Mouse (Mus musculus): ENCODE measurements around the gene Zfp668.
A peak's percentile ranks its signal among the peaks of the same experiment; 100 is the strongest.
"Not testable (repeated sequence)": the region's sequence is repeated elsewhere in the genome, so short reads cannot be mapped to it uniquely, and the experiment has no call there.

Gene Zfp668

DNA sequence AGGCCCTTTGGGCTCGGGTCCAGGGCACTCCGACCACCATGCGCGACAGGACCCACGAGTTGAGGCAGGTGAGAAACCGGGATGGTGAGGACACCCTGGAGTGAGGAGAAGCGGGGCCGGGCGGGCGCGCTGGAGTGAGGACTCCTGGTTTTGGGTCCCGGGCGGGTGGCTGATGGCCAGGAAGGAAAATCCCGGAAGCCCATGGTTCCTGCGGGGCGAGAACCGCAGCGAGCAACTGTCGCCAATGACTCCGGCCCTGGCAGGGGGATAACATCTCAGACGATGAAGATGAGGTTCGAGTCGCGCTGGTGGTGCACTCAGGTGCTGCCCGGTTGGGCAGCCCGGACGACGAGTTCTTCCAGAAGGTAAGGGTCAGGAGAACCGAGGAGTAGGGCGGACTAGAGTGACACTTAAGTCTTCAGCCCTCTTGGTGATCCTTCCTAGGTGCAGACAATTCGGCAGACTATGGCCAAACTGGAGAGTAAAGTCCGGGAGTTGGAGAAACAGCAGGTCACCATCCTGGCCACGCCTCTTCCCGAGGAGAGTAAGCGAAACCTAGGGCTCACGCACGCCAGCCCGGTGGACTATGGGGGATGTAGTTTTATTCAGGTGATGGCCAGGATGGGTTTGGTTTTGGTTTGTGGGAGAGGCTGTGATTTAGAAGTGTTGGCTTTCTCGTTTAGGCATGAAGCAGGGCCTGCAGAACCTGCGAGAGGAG is 34.5 kb downstream of the Zfp668 start:
- DNase-seq (ENCODE audit: low spot score in 2 of 2): peak; percentile 80 to 84

DNA sequence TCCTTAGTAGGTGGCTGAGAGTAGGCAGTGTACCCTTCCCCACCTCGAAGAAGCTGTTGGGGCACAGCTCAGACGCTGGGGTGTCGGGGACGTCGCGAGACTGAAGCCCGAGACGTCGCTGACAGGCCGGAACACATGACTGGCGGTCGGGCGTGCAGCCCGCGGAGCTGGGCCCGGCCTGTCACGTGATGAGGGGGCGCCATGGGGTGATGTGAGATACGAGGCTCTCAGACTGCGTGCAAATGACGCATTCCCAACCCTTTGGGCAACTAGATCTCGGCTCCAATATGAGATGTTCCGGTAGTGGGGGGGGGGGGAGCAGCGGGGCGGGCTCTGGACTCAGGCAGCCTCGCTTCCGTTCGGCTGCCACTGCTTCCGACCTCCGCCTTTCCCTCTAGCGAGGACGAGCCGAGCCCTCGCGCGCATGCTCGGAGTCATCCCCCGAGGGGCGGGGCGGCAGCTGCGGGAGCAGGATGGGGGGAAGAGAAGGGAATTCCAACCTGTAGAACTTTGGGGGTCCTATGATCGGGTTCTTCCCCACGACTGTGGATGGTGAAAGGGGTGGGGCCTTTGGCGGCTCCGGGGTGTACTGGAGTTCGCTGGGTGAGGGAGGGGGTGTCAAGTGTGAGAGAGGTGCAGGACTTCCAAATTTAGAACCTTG is 35.2 kb downstream of the Zfp668 start:
- peak; percentile 86 to 93 for DNase-seq (ENCODE audit: low spot score in 2 of 2)

DNA sequence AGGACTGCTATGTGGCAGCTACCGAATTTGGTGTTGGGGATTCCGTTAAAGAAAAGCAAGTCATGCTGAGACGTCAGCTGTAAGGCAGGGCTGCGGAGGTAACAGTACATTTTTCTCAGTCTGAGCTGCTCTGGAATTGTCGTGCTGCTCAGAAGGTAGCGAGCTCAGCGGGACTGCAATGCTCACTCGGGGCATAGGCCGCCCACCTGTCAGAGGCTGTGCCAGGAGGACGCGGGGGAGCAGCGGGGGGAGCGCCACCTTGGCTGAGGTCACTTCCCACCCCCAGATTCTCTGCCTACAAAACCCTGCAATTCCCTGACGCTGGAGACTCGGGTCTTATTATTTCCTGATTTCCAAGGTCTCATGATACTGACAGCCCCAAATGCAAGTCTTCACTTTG is 35.7 kb downstream of the Zfp668 start:
- DNase-seq (ENCODE audit: low spot score in 2 of 2): peak; percentile 18 to 38

DNA sequence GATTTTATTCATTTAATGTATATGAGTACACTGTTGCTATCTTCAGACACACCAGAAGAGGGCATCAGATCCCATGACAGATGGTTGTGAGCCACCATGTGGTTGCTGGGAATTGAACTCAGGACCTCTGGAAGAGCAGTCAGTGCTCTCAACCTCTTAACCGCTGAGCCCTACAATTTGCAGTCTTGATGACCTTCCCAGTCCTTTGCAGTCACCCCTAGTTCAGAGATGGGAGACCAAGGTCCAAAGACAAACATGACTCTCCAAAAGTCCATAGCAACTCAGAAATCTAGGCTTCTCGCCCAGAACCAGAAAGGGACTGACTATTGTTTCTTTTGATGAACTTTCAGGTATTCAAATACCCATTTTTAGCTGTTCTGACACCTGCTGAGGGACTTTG is 36.6 kb downstream of the Zfp668 start:
- DNase-seq (ENCODE audit: low spot score in 2 of 2): not testable (repeated sequence)

DNA sequence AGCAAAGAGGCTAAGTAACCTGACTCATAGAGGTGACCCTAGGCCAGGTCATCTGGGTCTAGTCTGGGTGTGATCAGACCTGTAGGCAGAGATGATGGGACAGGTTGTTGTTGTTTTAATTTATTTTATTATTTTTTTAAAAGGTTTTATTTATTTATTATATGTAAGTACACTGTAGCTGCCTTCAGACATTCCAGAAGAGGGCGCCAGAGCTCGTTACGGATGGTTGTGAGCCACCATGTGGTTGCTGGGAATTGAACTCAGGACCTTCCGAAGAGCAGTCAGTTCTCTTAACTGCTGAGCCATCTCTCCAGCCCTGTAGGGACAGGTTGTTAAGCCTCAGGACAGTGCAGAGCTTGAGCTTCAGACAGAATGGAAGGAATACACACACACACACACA is 38.8 kb downstream of the Zfp668 start:
- not testable (repeated sequence) for DNase-seq (ENCODE audit: low spot score in 2 of 2)

DNA sequence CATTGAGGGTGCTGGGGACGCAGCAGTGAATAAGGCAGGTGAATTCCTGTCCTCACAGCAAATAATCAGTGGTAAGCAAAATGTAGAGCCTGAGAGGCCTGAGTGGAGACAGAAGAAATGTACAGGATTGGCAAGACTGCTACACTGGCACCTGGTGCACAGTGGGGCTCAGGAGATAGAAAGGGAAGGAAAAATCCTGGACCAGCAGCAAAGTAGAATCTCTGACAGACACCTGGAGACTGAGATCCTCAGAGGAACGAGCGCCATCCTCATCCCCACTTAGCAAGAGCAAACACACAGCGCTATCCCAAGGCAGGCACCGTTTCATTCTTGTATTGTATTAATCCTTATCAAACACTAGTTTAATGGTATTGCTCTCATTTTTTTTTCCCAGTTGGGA is 39.2 kb downstream of the Zfp668 start:
- DNase-seq (ENCODE audit: low spot score in 2 of 2): no peak

DNA sequence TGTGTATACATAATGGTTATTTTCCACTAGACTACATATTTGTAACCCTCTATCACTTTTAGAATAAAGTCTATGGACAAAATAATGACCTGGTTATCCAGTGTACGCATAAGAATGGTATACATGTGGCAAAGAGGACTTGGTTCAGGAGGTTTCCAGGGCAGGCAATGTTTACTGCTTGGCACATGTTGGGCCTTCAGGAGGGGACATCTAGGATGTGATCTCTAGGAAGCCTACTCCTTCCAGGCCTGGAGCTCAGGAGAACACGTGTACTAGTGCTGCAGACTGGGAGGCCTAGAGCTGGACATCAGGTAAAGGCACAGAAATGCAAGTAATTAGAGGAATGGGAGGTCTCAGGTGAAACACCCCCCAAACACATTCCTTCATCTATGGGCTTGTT is 41.1 kb downstream of the Zfp668 start:
- no peak for DNase-seq (ENCODE audit: low spot score in 2 of 2)

DNA sequence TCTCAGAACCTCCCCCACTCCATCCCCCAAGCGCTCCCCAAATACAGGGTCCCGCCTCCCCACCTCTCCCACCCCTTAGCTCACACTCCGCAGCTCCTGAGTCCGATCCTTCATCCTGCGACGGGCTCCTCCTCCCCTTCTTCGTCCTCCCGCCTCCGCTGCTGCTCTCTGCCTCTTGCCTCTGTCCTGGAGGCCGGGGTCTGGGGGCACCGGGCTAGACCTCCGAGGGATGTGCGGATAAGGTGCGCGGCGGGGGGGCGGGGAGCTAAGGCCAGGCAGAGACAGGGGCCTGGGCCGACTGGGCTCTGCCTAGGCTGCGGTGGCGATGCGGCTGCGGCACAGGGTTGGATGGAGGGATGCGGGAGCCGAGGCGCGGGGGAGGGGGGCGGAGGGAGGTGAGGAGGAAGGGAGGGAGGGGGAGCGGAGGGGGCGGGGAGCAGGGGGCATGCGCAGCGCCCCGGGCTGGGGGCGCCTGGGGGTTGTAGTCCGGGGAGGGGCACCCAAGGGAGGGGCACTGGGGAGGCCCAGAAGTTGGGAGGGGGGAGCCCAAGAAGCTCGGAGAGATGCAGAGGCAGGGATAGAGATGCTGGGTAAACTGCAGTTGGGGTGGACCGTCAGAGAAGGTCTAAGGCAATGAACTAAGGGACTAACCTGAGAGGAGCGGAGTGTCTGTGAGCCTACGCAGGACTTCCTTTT is 52.3 kb downstream of the Zfp668 start, which contains the start of the genes Stx4a and Stx1b:
TSS of gene Stx4a (plus strand) at position 119 of the 696 bp plus-strand sequence.
TSS of gene Stx1b (minus strand) at position 374 of the 696 bp plus-strand sequence.
- DNase-seq (ENCODE audit: low spot score in 2 of 2): no peak

DNA sequence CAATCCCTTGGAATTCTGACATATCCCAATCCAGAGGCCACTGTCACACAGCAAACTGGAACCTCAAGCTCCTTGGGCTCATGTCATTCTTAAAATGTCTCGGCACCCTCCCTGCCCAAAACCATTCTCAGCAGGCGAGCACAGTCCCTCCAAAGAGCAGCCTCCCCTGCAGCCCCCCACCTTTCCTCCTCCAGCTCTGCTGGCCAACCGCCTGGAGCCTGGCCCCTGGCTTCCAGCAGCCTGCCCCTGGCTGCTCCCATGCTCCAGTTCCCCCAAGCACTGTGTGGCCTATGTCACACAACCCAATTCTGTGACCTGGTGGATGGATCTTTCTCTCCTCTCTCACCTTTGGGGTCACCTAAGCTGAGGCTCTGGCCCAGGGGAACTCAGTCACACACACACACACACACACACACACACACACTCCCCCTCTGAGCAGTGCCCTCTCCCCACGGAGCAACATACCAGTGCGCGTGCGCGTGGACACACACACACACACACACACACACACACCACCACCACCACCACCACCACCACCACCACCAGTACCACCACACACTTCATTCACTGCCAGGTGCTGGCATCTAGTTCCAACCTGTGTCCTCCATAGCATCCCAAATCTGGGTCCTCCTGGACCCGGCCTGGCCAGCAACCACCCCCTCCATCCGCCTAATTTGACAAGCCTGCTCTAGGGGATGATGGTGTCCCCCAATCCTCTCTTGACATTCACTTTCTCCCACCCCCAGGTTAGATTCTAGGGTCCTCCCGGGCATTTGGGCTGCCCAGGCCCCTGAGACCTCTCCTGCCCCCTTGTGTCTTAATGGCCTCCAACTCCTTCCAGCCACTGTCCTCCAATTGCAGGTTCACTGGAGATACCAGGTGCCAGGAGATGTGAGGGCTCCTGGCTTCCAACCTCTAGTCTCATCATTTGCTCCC is 53.1 kb downstream of the Zfp668 start:
- DNase-seq (ENCODE audit: low spot score in 2 of 2): no peak

DNA sequence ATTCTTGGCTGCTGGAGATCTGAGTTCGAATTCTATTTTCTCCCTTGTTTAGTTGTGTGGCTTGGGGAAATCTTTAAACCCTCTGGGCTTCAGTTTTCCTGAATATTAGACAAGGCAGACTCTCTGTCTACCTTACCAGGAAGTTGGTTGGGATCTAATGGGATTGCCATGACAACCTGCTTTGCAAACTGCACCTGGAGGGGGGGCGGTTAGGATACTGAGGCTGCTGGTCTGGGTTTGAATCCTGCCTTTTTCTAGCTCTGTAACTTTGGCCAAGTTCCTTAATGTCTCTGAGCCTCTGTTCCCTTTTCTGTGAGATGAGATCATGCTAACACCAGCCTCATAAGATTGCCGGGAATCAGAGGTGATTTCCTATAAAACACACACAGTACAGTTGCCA is 54.1 kb downstream of the Zfp668 start:
- DNase-seq (ENCODE audit: low spot score in 2 of 2): no peak

DNA sequence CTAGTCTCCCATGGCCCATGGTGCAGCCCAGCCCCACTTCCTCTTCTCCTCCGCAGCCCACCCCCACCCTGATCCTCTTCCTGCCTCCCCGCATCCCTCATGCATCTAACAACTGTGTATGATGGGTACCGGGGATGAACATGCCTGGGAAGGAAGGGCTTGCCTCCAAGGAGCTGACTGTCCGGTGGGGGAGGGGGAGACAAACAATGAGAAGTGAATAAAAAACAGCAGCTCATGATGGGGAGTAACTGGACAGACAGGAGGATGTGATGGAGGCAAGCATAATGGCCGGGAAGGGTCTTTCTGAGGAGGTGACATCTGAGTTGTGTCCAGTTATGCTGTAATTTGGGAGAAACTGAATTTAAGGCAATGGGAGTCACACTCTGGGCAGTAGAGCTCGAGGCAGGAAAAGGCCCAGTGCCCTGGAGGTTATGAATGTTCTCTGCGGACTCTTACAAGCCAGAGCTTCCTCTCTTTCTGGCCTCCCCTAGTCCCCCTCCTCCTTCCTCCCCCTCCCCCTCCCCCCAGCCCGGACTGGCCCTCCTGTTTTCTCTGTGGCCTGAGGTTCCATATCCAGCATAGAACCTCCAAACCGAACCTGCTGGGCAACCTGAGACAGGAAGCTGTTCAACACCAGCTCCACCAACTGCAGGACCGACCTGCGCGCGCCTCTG is 55.7 kb downstream of the Zfp668 start:
- DNase-seq (ENCODE audit: low spot score in 2 of 2): no peak

DNA sequence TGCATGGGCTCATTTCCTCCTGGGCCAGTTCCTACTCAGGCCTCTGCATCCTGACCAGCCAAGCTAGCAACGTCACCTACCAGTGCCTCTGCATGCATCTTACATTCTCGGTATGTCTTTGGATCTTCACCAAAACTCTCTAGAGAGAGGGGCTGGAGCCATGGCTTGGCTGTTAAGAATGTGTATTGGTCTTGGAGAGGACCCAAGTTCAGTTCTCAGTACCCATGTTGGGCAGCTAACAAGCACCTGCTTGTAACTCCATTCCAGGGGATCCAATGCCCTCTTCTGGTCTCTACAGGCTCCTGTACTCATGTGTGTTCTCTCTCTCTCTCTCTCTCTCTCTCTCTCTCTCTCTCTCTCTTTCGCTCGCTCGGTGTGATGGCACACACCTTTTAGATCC is 58.9 kb downstream of the Zfp668 start:
- no peak for DNase-seq (ENCODE audit: low spot score in 2 of 2)

DNA sequence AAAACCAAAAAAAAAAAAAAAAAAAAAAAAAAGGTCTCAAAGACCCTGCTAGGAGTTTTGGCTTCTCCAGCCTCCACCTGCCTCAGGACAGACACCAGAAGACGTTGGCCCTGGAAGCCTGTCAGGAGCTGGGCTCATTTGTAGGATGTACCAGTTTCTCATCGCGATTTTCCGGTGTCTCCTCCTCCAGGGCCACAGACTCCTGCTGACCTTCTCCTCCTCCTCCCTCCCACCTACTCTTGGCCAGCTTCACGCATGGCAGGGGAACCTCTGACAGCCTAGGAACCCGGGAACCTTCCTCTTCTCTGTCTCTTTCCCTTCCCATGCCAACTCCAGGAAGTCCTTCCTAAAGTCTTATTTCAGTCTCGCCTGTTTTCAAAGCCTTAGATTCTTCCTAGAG is 59.6 kb downstream of the Zfp668 start:
- no peak for DNase-seq (ENCODE audit: low spot score in 2 of 2)

DNA sequence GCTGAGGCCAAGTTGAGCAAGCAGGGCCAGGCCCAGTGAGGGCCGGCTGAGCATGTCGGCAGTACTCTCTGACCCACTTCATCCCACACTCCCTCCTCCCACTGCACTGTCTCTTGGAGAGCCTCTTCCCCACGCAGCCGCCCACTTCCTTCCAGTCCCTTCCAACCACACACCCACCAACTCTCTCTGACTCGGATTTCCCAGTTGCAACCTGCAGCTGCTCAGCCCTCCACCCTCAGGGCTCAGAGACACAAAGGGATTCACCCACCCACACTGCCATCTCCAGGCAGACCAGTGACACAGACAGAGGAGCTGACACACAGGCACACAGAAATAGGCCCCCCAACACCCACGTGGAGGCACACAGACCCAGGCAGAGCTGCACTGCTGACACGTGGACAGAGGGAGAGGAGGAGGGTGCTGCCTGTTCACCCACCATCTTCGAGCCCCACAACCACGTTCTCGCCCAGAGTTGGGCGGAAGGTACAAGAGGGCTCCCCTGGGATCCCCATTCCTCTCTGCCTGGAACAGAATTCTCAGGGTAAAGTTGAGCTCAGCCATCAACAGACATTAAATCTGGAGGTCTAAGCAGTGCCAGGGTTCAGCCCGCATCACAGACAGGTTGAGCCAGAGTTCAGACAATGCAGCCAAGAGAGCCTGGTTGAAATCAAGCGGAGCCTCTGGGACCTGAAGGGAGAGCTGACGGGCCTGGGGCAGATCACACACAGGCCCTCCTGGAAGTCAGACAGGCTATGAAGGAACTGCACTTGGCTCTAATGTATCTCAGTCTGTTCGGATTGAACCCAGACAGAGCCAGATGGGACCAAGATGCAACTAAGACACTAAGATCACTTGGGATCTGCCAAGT is 60.4 kb downstream of the Zfp668 start:
- peak; percentile 25 to 73 for DNase-seq (ENCODE audit: low spot score in 2 of 2)

DNA sequence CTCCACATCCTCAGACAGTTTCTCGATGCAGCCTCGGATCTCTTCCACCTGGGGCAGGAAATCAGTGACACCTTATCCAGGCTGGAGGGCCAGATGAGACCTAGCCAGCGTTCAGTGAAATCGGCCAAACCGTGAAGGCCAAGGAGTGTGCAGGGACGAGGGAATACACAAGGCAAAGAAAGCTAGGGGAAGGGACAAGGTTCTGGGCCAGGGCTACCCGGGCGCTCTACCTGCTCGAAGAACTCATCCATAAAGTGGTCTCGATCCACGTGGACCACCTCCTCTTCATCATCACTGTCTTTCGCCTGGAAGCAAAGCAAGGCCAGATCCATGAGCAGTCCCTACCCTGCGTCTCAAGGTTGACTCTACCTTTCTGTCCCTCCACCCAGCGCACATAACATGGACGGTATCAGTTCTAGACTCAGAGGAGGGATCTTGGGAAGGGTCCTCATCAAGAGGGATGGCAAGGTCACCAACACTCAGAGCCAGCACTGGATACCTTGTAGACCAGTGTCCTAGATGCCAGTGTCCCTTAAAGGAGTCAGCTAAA is 61.4 kb downstream of the Zfp668 start:
- DNase-seq (ENCODE audit: low spot score in 2 of 2): no peak

DNA sequence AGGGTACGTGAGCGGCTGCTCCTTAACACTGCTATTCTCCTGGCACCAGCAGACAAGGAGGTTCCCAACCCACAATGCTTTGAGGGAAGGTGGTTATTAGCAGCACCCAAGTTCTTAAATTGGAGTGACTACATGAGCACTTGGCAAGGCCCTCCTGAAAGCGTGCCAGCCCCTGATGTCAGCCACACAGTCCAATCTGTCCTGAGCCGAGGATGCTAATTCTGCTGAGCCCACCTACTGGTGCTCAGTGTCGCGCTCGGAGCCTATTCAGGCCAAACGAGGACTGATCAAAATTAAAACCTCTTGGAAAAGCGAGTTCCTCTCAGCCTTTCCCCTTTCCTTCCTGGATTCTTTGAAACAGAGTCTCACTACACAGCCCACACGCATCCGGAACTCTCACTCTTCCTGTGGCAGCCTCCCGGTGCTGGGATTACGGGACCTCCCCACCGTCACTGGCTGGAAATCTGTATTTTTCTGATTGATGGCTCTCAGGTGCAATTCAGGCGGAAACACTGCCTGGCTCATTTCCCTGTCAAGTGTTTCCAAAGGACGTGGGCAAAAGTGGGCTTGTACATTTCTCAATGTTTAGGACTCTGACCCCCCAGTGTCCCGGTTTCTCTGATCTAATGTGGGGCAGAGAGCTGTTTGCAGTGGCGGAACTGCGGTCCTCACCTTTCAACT is 62.2 kb downstream of the Zfp668 start:
- peak in 1 of 2 experiments; percentile 83 for DNase-seq (ENCODE audit: low spot score in 2 of 2)

DNA sequence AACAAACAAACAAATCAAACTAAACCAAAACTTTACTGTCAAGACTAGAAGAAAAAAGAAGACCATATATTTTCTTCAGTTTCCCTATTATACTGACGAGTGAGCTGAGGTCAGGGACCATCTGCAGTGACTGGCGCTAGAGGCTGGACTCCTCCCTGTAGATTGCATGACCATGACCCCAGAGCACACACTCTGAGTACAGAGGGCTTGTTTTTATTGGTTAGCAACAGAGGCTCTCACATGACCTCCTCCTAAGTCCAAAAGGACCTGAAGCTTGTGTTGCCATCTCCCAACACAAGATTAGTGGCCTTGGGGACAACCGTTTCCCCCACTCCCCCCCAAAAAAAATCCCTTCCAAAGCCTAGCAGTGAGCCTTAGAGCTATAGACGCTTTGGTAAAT is 62.8 kb downstream of the Zfp668 start:
- no peak for DNase-seq (ENCODE audit: low spot score in 2 of 2)

Data from urinary bladder, postnatal 36 days (tissue).